Mouse (Mus musculus) c-Kit-positive CD71-negative TER-119-negative erythroid progenitor cells, embryonic 14.5 days (primary cell): Measurements from ENCODE around the gene Gm10799.
A peak's percentile ranks its signal among the peaks of the same experiment; 100 is the strongest.
"Not testable (repeated sequence)": the region's sequence is repeated elsewhere in the genome, so short reads cannot be mapped to it uniquely, and the experiment has no call there.

Experiments used
- DNase-seq: peaks from one replicate; pipeline ENCODE4 v3.0.0-alpha.2; 2013; ENCODE audit warnings: low read depth

The Gm10799 gene

DNA sequence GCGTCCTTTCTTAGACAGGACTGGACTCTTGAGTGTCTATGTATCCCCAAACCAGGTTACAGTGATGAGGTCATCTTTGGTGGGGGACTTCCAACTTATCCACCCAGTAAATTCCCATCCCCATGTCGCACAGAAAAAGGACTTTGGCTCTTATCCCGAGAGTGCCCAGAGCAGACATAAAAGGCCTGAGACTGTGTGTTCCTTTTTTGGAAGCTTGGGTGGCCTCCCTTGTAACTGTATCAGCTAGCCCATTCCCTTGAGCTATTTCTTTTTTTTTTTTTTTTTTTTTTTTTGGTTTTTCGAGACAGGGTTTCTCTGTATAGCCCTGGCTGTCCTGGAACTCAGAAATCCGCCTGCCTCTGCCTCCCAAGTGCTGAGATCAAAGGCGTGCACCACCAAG lies 2.8 kb downstream of the Gm10799 start, which contains the start of gene Gm10912:
TSS of gene Gm10912 (plus strand) at position 301 of the 400 bp plus-strand sequence.
- not testable (repeated sequence) for DNase-seq

DNA sequence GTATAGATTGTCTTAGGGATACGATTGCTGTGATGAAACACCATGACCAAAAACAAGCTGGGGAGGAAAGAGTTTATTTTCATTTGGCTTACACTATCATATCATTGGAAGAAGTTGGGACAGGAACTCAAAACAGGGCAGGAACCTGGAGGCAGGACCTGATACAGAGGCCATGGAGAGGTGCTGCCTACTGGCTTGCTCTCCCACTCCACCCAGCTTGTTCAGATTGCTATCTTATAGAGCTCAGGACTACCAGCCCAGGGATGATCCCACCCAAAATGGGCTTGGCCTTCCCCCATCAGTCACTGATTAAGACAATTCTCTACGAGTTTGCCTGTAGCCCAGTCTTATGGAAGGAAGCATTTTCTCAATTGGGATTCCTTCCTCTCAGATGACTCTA lies 4.2 kb downstream of the Gm10799 start:
- DNase-seq = no peak

DNA sequence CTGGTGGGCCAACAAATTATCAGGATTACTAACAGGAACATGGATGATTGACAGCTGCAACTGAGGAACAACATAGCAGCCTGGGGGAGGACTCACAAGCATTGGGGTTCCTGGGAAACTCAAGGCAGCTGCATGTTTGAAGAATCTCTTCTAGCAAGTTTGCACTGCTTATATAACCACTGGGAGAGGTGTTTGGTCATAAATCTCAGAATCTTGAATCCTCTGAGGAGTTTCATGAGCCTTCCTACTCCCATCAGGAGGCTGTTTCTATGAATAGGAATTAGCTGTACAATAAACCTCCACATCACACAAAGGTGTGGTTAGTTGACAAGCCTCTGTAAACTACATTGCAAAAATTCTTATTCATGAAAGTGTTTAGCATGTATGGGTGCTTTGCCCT lies 5.7 kb downstream of the Gm10799 start:
- no peak for DNase-seq

DNA sequence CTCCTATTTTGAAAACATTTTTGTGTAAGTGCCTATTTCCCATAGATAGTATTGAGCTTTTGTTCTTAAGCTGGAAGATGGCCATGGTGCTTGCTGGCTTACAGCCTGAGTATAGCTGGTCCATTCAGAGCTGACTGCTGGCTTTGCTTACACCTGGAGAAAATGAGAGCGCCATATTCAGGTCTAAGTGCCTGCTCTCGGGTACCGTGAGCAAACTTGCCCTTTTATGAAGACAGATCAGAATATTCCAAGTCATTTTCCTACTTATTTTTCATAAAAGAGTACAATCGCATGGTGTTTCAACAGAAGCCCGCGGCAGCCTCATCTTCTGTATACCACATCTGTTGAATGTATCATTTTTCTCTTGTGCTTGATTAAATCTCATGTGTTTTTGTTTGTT lies 7.4 kb downstream of the Gm10799 start:
- DNase-seq = no peak

DNA sequence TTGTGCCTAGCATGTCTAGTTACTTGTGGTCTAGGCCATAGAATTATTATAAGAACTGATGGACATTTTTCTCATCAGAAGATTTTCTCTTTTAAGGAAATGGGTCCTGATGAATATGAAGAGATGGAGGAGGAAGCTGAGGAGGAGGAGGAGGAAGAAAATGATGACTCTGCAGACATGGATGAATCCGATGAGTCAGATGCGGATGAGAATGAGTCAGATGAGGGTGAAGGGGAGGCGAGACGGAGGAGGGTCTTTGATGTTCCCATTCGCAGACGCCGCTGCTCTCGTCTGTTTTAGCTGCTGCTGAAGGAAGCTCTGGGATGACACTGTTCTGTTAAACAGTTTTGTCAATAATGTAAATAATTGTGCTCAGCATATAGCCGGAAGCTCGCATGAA lies 8.6 kb downstream of the Gm10799 start:
- no peak for DNase-seq

DNA sequence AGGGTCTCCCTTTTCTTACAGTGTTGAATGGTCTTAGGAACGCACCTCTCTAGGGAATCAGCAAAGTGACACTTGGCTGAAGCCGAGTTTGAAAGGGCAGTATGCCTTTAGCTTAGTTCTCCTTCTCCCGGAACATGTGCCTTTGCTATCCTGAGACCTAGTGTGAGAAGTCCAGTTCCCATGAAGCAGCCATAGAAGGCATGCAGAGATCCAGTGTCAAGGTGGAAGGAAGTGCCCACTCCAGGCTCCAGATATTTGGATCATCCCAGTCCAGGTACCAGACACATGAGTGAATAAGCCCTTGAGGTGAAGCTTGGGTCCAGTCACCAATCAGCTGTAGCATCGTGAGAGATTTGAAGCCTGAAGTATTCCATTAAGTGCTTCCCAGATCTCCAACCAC lies 9.4 kb downstream of the Gm10799 start:
- DNase-seq = no peak

DNA sequence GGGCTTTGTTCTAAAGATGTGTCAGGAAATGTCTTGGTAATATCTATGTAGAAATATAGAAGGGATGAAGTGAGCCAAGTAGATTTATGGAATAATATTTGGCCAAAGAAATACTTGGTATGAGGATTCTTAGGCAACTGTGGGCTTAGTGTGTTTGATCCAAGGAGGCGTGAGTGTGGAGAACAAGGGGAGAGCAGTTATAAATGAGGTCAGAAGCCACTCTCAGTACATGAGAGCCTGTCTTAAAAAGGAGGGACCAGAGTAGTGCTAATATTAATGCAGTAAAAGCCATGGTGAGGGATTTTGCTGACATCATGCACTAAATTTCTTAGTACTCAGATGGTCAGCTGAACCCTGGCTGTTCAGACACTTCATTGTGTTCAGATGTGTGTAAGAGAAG lies 10.0 kb downstream of the Gm10799 start:
- DNase-seq = no peak

DNA sequence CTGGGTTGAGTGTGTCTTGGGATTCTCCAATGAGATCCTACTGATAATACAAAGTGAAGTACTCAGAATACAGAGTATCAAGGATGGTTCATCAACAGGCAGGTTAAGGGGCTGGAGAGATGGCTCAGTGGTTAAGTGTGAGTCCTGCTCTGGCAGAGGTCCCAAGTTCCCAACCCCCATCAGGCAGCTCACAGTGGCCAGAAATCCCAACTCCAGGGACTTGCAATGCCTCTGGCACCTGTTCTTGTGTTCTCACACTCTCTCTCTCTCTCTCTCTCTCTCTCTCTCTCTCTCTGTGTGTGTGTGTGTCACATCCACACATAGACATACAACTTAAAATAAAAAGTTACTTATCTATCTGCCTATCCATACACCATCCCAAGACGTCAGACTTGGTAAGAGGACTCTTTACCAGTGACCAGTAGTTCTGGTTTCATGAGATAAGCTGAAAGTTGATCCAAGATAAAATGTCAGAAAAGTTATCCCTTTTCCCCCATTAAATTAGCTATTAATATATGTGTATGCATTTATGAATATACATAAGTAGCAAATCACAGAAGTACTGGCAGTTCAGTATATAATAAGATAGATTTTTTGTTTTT lies 23.8 kb downstream of the Gm10799 start:
- no peak for DNase-seq

DNA sequence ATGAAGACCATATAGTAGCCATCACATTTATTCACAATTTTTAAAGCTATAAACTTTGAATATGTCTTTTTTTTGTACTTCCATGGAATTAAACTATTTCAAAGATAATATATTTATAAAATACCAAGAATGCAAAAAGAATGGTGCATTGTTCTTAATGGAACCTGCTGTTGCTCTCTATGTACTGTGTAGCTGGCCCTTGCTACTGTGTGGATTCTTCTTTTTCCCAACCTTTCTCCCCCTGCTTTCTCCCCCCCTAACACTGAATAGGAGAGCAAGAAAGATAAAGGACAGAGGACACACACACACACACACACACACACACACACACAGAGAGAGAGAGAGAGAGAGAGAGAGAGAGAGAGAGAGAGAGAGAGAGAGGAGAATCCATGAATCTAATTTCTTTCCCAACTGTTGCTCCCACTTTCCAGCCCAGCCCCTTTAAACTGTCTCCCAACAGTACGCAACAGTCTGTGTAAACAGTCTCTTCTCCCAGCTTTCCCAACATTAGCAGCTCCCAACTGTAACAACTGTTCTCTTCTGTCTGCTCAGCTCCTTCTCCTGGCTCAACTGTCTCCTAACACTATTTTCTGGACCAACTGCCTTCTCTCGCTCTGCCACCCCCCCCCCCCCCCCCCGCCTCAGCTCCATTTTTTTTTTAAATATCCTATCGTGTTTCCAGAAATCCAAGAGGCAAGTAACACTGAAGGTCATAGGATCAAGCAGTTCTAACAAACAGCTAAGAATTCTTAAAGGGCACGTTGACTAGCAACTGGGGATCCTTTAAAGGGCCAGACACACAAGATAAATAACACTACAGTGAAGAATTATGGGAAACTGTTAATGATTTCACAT lies 24.5 kb downstream of the Gm10799 start:
- DNase-seq = no peak

DNA sequence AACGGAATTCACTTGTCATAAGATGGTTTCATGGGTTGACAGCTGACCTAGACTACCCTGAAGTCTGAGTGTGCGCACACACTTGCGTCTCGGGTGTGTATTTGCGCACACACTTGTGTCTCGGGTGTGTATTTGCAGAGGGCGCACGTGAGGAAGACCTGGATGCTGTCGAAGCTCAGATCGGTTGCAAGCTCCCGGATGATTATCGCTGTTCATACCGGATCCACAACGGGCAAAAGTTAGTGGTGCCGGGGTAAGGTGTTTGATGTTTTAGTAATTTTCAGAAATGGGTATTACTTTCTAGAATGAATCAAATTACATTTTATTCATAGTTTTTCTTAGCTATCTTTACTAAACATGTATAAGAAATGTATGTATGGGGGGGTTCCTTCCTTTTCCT lies 25.6 kb downstream of the Gm10799 start:
- no peak for DNase-seq

DNA sequence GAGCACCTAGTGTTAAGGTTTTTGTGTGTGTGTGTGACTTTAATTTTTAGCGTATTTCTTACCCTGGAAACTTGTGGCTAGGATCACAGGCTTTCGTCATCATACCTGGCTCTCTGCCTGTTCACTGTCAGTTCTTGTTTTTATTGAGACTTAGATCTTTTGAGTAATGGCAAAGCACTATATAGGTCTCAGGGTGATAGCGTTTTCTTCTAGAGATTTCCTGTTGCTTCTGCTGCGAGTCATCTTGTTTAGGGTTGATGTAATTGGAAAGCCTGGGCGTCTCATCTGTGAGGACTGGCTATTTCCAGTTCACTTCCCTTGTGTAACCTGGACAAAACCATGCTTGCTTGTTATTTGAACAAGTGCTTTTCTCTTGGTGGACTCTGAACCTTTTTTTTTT lies 26.7 kb downstream of the Gm10799 start:
- DNase-seq = no peak

DNA sequence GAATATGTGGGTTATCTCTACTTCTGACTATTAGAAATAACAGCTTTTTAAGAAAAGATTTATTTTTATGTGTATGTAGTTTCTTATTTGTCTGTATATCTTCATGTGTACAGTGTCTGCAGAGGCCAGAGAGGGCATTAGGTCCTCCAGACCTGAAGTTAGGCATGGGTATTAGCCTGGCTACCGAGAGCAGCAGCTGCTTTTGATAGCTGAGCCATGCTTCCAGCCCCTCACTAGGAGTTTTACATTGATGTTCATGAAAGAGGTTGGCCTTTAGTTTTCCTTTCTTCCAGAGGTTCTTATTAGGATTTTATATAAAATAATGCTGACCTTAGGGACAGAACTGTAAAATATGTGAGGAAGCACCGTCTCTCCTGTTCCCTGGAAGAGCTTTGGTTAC lies 30.1 kb downstream of the Gm10799 start:
- no peak for DNase-seq

DNA sequence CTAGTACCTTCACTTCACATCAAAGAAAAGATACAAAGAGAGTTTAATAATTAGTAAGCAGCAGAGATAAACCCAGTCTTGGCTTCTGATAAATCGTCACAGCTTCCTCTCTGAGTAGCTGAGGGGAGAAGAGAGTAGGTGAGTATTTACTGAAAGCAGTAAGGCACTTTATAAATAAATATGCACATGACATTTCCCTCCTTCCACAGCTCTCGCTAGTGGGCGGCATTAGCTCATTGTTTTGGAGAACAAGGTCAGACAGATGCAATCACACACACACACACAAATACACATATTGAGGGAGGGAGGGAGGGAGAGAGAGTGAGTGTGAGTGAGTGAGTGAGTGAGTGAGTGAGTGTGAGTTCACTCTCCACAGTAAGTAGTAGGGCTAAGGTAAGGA lies 32.0 kb downstream of the Gm10799 start:
- no peak for DNase-seq

DNA sequence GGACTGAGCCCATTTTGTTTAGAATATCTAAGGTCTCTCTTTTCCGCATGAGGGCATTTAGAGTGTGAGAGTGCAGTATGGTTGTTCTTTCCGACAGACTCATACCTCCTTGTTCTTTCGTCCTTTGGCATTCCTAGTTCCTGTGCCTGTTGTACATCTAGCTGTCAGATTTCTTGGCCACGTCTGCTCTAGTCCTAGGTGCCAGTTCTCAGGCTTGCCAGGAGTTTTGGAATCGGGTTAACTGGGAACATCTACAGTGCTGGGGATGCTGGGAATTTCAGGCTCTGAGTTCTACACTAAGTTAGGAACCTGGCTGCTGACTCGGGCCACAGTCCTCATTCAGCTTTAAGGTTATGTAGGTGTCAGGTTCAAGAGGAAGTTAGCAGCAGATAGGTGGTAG lies 32.8 kb downstream of the Gm10799 start:
- DNase-seq = no peak

DNA sequence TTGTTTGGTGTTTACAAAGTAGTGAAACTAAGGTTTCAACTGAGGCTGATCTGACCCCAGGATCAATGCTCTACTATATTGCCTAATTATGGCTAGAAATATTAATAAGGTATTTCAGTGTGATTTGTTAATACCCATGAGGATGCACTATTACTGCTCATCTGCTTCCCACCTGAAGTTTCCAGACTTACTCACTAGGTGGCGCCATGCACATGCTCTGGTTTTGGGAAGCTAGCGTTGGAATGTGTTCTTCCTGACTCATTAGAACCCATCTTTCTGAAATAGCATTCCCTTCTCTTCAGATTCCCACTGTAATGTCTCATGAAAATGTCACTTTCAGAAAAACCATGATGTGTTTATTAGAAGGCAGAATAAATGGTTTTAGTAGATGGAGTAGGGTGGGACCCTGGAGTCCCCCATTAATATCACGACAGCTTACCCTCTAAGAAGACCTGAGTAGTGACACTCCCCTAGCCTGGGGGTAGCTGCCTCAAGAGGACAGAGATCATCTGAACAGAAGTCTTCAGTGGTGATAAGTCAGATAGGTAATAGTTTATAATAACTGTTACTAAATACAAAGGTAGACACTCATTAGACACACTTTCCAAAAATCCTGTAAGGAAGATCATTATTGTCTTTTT lies 33.4 kb downstream of the Gm10799 start:
- DNase-seq = peak; percentile 61

DNA sequence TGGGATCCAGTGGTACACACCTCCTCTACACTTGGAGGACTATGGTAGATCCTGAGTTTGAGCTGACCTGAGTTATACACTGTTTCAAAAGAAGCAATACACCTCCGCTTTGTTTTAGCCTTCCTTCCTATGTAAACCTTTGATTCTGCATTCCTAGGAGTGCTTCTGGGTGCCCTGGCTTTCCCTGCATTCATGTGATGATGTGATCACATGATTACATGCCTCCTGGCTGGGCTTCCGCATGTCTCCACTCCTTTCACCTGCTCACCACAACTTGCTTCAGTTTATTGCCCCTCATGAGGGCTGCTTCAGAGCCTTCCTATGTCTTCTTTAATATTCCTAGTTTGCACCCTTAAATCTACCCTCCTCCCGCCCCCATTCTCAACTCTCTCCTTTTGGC lies 36.3 kb downstream of the Gm10799 start:
- DNase-seq = no peak

DNA sequence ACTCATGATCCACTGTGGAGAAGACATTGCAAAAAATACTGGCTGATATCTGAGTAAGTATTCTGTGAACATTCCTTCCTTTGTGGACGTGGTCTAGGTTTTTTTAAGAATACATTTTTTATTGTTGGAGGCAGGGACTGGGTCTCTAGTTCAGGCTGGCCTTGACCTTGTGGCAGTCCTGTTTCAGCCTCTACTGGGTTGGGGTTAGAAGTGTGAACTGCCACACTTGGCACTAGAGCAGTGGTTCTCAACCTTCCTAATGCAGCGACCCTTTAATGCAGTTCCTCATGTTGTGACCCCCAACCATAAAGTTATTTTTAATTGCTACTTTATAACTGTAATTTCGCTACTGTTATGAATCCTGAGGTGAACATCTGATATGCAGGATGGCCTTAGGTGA lies 38.0 kb downstream of the Gm10799 start:
- DNase-seq = no peak

DNA sequence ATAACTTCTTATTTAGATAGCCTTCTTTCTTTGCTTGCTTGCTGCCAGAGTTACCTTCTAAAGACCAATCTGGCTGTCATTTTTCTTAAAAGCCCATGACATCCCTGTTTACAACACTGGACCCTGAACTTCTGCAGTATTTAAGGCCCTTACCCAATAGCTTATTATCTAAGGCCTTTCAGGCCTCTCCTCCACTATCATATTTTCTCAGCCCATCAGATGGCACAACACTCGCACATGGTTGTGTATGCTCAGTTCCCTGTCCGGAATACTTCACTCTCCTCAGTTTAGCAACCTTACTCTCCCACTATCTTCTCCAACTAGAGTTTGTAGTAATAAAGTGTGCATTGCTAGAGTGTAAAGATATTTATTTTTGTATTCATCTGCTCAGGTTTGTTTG lies 39.3 kb downstream of the Gm10799 start:
- DNase-seq = no peak

DNA sequence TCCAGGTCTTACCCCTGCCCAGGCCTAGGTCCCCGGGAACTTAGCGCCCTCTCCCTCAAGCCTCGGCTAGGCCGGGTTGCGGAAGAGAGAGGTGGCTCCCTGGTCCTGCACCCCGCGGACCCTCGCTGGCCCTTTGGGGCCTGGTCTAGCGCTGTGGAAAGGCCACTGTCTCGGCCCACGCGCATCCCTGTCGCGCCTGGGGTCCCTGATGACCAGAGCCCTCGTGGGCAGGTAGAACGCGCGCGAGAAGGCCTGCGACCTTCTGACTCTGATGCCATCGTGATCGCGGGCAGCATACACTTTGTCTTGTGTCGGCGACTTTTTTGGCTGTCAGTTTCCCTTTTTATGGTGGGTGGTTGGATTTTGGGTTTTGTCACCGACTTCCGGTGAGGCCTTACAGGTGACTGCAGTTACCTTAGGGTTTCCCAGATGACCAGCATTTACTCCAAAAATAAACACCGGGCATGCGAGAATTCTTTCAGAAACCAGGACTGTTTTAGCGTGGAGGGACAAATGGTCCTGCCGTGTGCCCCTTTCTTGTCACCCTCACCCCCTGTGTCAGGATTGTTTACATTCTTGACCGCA lies 40.1 kb downstream of the Gm10799 start, which contains the start of gene 4931422A03Rik:
TSS of gene 4931422A03Rik (minus strand) at position 223 of the 585 bp plus-strand sequence.
- no peak for DNase-seq

DNA sequence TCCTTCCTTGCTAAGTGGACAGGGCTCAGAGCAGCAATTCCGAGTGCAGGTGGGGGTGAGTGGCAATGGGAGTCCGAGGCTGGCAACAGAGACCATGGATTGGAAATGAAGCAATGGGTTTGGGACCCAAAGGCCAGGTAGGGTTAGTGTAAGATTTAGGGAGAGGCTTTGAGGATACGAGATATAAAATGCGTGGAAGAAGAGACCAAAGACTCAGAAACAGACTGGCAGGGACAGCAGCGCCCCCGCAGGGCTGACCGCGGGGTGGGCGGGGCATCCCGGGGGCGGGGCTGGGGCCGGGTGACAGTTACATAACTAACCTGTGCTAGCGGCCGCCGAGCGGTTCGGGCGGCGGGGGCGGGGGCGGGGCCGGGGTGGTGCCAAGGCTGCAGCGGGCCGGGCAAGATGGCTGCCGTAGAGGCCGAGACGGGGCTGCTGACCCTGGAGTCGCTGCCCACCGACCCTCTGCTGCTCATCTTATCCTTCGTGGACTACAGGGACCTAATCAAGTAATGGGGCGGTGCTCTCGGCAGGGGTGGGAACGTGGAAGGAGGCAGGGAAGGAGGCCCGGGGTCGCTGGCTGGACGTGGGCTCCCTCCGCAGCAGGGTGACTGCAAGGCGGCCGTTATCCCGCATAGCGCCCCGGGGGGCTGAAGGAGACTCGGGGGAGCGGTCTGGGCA lies 40.8 kb downstream of the Gm10799 start, which contains the start of gene Fbxo3:
TSS of gene Fbxo3 (plus strand) at position 264 of the 681 bp plus-strand sequence.
- DNase-seq = peak; percentile 69

DNA sequence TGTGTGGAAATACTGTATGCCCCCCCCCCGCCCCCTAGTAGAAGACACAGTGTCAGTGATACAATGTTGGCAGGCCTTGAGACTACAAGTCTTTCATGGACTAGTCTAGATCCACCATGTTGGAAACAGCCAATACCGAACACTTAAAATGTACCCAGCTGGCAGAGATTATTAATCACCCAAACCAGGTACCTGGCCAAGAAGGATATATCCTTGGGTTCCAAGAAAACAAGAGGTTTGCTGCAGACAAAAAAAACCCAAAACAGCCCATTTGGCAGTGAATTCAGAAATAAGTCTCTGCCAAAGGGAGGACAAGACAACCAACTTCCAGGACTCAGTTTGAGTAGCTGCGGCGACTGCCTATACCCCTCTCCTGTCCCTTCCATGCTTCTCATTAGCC lies 43.7 kb downstream of the Gm10799 start:
- DNase-seq = no peak

DNA sequence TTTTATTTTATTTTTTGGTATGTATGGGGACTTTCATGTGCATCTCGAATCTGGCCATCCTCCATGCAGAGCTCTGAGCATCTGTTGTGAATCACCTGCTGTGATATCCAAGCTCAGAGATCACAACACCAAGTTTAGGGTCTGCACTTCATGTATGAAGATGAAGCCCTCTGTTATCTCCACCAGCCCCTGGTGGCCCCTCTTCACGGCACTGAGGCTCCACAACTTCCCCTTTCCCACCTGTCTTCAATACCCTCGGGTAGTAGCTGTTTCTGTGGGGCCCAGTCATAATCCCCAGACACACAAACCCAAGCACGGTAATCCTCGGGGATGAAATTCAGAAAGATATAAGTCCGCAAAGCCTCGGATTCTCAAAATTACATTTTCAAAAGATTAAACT lies 45.3 kb downstream of the Gm10799 start:
- no peak for DNase-seq
